Mouse (Mus musculus) cerebellum, adult 9-11 months (tissue): ENCODE data around the gene Glmp.
"Not testable (repeated sequence)": the region's sequence is repeated elsewhere in the genome, so short reads cannot be mapped to it uniquely, and the experiment has no call there.

Source experiments
- DNase-seq: peaks from one replicate; pipeline ENCODE4 v3.0.0; 2022

The Glmp gene

DNA sequence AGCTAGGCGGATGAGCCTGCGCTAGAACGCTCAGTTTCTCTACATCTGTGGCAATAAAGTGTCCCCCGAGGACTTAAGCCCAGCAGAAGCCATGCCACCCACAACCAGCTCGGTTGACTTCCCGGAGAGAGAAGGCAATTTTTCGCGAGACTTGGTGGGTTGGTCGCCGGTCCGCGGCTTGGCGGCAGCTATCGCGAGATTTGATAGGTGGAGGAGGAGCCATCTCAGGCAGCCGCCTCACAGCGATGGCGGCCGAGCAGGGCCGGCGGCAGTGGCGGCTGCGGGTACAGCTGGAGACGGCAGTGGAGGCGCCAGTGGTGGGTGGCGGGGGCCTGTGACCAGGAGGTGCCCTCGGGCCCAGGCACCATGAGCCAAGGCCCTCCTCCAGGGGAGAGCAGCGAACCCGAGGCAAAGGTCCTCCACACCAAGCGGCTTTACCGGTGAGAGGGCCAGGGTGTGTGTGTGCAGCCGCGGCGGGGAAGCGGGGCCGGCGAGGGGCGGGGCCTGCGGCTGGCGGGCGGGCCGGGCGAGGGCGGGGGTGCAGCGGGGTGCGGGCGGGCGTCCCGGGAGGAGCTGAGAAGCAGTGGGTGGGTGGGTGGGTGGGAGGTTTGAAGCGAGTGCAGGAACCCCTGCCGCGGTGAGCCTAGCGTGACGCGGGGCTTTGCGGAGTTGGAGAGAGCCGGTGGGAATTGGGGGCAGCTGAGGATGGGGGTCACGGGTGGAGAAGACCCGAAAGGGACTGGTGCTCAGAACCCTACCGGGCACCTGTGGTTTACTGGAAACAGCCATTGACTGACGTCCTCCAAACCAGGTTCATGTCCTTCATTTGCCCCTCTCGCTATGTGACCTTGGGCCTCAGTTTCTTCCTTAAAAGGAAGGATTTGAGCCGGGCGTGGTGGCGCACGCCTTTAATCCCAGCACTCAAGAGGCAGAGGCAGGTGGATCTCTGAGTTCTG, 11.5 kb downstream of the Glmp start, which contains the start of the genes Tmem79 and Smg5:
Tmem79 (minus strand) TSS at position 91 of the 956 bp plus-strand sequence.
Smg5 (plus strand) TSS at position 203 of the 956 bp plus-strand sequence.
- DNase-seq = peak; percentile 95

DNA sequence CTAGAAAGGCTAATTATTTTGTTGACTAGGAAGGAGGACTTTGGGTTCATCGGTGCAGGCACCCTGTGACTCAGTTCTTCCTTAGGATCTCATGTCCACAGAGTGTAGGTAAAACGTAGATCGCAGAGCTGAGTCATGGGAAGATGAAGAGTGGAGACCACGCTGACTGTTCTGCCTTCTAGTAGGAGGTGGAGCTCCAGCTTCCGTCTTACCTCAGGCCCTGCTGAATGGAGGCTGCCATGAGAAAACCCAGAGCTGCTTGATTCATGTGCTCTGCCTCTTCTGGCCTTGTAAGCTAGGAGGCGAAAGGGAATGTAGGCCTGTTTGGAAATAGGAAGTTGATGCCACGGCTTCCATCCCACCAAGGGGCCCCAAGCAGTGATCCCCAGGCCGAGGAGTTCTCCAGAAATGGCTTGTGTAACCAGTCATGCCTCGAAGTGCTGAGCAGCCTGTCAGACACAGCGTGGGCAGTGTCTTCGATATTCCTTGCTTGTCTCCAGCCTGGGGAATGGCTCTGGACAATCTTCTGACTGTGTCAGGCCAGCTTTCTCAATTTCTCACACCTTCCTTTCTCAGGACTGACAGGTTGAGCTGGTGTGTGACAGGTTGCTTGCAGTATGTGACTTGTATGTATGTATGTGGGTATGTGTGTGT, 12.7 kb downstream of the Glmp start:
- DNase-seq = no peak

DNA sequence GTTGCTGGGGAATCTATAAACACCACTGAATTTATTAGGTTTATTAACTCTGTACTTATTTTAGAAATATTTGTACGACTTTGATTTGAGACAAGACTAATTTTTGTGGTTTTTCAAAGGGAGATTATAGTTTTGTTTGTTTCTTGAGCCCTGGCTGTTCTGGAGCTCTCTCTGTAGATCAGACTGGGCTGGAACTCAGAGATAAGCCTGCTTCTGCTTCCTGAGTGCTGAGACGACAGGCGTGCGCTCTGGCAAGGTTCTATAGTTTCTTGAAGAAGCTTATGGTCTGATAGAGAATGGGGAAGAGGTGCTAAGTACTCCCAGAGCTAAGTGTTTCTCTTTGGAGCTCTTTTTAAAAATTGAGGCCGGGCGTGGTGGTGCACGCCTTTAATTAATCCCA, 13.5 kb downstream of the Glmp start:
- DNase-seq = no peak

DNA sequence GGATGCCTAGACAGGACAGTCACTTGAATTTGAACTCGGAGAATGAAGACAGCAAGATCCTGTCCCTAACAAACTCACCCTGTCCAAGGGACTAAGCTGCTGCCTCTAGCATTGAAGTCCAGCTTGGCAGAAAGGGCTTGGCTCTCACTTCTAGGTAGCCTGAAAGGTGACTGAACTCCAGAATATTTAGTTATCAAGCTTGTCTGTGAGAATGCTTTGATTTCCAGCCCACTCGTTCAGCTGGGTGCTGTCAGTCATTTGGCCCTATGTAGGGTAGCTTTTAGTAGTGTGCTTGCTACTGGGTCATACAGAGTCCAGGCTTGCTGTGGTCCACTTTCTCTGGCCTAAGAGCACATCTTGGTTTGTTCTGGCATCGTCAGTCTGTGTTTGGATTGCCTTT, 14.2 kb downstream of the Glmp start:
- no peak for DNase-seq

DNA sequence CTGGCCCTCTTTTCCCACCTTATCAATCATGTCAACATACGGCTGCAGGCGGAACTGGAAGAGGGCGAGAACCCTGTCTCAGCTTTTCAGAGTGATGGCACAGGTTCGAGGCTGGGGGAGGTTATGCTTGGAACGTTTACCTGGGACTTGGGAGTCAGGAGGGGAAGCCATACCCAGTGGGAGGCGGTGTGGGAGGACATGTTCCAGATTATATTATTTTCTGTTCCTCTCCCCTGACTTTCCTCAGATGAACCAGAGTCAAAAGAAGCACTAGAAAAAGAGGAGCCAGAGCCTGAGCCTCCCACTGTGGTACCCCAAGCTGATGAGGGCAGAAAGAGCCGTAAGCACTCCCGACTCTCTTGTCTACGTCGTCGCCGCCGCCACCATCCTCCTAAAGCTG, 25.9 kb downstream of the Glmp start:
- no peak for DNase-seq

DNA sequence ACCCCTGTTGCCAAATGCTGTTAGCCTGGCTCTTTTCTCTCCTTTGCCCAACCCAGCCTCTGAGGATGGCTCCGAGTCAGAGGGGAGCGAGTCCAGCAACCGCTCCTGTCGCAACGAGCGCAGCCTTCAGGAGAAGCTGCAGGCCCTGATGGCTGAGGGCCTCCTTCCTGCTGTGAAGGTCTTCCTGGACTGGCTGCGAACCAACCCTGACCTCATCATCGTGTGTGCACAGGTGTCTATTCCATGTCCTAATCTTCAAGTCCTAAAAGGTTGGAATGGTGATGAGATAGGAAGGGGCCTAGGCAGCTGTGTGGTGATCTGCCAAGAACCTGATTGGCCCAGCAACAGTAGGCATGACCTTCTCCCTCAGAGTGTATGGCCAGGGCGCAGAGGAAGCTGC, 28.1 kb downstream of the Glmp start:
- peak; percentile 78 for DNase-seq

DNA sequence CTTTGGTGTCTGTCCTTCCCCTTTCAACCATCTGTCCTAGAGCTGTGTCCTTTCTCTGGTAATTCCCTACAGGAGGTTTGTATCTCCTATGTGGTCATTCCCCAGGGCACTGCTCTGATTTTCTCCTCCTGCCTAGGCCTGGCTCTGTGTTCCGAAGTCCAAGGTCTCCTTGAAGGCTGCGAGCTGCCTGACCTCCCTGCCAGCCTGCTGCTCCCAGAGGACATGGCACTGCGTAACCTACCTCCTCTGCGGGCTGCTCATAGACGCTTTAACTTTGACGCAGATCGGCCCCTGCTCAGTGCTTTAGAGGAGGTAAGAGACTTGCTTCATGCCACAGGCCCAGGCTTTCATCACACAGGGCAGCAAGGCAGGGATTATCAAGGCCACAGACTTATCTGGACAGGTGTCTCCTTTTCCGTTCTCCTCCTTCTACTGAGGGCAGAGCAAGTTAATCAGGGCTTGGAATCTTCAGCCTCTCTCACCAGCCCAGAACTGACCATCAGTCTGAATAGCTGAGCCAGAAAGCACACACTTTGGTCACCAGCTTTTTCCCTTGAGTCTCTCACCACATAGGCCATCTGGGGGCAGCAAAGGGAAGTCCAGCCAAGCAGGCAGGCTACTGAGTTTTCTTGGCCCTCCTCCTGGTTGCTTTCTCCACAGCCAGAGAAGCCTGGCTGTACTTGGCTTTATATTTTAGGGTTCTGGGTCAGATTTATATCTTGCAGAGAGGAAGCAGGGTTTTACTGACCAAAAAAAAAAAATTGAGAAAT, 29.8 kb downstream of the Glmp start:
- peak; percentile 60 for DNase-seq

DNA sequence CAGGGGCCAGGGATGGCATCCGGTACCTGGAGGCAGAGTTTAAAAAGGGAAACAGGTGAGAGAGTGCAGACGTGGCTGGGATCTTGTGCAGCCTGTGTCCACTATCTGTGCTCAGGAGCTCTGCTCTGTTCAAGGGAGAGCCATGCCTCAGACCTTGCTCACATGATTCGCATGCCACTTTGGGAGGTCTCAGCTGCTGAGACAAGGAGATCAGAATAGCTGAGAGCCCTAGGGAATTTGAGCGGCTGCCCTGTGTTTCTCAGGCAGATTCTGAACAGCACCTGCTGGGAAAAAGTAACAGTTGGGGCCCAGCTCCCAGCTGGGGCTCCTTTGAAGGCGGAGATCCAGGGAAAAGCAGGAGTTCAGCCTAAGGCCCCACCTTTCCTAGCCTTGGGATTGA, 34.8 kb downstream of the Glmp start:
- no peak for DNase-seq

DNA sequence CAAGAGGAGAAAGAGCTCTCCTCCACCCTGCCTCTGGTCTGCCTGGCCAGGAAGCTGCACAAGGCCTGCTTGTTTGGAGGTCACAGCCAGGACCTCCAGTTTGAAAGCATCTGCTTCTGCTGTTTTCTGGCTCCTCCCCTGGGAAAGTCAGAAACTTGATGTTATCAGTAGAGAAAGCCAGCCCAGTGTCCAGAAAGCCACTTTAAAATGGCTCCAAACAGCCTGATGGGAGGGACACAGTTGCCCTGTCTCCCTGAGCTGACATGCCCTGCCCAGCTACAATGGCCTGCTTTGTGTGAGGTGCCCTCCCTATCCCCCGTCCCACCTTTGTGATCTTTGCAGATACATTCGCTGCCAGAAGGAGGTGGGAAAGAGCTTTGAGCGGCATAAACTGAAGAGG, 35.2 kb downstream of the Glmp start:
- no peak for DNase-seq

DNA sequence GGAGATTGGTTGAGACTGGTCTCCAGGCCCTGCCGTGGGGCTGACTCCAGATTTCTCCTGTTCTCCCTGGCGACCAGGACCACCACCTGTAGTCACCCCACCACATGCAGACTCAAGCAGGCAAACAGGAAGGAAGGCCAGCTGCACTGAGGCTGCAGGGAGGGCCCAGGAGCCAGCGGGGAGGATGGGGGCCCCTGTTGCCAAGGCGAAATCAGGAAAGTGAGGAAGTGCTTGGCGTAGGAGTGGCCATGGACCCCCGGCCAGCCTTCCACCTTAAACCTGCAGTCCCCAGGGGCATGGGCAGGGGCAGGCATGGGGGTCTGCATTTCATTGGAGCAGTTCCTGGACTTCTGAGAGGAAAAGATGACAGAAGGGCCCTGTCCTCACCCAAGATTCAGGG, 36.3 kb downstream of the Glmp start:
- DNase-seq = no peak

DNA sequence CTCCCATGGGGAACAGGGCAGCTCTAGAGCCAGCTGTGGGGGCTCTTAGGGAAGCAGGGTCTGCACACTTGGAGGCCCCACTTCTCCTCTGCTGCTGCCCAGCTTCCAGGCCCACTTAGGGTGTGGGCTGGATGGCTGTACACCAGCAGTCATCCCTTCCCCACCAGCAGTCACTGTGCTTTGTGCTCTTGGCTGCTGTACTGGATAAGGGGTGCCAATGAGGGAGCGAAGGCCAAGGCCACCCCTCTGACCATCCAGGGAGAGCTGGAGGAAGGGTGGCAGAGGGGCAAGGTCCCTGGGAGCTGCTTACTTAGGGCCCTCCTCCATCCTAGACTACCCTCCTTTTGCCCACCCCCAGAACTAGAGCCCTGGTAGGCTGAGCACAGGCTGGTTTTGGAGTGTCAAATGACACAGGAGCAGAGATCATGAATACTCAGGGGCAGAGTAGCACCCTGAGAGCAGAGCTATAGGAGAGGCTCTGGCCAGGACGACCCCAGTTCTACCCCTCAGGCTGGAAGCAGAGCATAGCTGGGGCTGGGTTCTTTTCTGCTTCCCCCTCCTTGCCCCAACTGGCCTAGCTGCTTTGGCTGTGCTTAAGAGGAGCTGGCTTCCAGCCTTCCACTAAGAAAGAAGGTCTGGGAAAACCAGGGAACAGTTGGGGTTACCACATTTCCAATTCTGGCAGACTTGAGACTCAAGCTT, 36.9 kb downstream of the Glmp start:
- peak; percentile 40 for DNase-seq

DNA sequence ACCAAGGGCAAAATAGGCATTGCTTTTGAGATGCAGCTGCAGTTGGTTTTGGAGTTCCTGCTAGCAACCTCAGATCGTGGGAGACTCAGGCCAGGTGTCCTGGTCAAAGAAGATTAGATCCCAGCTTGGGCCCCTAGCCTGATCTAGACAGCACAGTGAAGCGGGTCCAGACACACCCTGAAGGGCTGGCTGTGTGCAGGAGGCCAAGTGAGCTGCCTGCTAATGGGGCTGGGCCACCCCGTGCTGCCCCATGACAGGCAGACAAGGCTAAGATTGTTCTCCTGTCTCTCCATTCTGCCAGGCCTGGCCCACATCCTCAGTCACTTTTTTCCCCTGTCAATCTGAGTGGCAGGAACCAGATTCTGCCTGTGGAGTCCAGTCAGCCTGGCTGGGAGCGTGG, 38.9 kb downstream of the Glmp start:
- peak; percentile 51 for DNase-seq

DNA sequence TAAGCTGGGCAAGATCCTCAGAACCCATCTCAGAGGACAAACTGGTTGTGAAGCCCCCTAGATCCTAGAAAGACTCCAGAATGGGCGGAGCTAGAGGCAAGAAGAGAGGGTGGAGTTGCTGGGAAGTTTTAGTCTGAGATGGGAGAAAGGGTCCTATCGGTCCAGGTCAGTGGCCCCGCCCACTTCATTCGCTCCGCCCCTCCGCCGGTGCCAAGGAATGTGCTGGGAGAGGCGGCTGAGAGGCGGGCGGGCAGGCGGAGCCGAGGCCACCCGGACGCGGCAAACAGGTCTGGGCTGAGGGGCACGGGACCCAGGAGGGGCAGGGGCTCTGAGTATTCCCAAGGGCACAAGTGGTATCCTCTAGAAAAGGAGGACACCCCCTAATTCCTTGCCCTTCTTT, 39.5 kb downstream of the Glmp start, which contains the start of gene Paqr6:
Paqr6 (plus strand) TSS at position 248 of the 400 bp plus-strand sequence.
- DNase-seq = peak; percentile 49

DNA sequence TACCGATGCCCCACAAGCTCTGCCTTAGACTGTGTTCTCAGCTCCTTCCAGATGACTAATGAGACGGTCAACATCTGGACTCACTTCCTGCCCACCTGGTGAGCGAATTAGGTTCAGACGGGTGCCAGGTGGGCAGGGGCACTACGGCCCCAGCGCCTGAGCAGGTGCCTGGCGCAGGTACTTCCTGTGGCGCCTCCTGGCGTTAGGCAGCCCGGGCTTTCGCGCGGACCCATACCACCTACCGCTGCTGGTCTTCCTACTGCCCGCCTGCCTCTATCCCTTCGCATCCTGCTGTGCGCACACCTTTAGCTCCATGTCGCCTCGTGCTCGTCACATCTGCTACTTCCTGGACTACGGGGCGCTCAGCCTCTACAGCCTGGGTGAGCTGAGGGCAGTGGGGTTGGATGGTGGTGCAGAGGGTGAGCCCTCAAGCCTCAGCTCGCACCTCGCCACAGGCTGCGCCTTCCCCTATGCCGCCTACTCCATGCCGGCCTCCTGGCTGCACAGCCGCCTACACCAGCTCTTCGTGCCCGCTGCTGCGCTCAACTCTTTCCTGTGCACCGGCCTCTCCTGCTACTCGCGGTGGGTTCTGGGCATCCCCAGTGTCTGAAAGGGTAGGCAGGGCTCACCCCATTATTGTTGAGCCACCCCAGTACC, 41.0 kb downstream of the Glmp start:
- no peak for DNase-seq

DNA sequence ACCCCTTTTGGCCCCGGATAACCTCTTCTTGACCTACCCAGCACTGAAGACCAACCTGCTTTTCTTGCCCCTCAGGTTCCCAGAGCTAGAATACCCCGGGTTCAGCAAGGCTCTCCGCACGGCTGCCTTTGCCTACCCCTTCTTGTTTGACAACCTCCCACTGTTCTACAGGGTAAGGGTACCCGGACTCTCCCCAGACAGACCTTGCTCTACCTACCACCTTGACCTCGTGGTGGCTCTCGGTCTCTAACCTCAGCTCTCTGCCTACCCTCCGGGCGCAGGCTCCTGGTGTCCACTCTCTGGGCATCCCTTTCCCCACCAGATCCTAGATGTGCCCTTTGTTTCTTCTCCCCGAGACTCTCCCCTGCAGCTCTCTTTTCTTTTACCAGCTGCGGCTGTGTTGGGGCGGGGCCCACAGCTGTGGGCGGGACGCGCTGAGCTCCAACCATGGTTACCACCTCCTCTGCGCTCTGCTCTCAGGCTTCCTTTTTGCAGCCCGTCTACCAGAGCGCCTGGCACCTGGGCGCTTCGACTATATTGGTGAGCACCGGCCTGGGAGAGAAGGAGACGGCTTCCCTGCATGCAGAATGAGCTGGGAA, 42.1 kb downstream of the Glmp start:
- DNase-seq = not testable (repeated sequence)

DNA sequence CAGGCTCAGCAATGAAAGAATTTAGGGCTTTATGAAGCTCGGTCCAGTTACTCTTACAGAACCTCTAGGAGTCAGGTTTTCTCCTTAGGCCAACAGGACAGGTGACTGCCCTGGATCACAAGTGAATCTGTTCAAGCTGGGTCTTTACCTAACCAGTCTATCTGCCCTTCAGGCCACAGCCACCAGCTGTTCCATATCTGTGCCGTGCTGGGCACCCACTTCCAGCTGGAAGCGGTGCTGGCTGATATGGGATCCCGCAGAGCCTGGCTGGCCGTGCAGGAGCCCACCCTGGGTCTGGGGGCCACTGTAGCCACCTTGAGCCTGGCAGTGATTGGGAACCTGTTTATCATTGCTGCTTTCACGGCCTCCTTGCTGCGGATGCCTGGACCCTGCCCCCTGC, 42.7 kb downstream of the Glmp start:
- DNase-seq = not testable (repeated sequence)

DNA sequence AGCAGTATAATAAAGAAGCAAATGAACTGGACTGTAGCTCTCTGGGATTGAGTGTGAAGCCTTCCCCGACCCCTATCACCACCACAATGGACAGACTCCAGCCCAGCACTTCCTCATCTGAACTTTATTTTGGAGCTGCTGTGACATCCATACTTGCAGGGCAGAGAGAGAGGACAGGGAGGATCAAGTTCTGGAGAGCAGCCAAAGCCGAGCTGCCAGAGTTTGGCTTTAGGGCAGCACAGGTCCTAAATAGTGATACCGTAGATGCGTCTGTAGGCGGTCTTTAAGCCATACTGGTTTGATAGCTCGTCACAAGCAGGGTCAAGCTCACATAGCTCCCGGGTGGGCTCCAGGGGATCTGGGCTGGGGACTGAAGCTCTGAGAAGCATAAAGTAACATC, 43.7 kb downstream of the Glmp start:
- not testable (repeated sequence) for DNase-seq

DNA sequence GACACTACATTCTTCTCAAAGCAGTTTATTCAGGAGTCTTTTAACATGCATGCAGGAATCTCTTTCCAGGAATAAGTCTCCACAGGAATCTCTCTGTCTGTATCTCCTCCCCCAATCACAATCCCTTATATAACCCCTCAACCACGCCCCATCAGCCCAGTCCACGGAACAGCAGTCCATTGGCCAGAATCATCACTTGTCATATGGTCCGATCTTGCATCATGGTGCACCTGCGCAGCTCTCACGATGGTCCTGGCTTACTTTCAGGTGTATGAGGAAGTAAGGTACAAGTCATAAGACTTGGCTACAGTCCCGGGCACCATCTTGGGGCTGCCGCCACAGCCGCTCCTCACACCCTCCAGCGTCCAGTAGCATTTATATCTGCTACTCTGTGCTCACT, 47.8 kb downstream of the Glmp start, which contains the start of gene Bglap3:
Bglap3 (minus strand) TSS at position 101 of the 400 bp plus-strand sequence.
- DNase-seq = not testable (repeated sequence)

DNA sequence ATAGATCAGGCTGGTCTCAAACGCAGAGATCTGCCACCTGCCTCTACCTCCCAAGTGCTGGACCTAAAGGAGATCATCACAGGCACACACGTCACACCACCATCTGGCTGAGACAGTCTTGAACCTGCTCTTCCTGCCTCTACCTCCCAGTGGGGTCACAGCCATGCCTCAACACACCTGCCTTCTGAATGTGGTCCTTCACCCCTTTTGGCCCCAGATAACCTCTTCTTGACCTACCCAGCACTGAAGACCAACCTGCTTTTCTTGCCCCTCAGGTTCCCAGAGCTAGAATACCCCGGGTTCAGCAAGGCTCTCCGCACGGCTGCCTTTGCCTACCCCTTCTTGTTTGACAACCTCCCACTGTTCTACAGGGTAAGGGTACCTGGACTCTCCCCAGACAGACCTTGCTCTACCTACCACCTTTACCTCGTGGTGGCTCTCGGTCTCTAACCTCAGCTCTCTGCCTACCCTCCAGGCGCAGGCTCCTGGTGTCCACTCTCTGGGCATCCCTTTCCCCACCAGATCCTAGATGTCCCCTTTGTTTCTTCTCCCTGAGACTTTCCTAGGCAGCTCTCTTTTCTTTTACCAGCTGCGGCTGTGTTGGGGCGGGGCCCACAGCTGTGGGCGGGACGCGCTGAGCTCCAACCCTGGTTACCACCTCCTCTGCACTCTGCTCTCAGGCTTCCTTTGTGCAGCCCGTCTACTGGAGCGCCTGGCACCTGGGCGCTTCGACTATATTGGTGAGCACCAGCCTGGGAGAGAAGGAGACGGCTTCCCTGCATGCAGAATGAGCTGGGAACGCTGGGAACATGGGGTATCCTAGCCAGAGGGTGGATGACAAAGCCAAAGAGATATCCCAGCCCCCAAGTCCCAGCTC, 51.2 kb downstream of the Glmp start:
- not testable (repeated sequence) for DNase-seq

DNA sequence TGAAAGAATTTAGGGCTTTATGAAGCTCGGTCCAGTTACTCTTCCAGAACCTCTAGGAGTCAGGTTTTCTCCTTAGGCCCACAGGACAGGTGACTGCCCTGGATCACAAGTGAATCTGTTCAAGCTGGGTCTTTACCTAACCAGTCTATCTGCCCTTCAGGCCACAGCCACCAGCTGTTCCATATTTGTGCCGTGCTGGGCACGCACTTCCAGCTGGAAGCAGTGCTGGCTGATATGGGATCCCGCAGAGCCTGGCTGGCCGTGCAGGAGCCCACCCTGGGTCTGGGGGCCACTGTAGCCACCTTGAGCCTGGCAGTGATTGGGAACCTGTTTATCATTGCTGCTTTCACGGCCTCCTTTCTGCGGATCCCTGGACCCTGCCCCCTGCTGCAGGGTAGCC, 51.8 kb downstream of the Glmp start:
- not testable (repeated sequence) for DNase-seq
